Mouse (Mus musculus): ENCODE measurements around the gene St7l. TPM values are rescaled to one million over a fixed set of nuclear protein-coding genes. Genes with fewer than 3 reads are reported as not detected.
A peak's percentile ranks its signal among the peaks of the same experiment; 100 is the strongest.

St7l gene
- polyA plus RNA-seq, 1 experiment from 2014 or later = 37.8 TPM

- H3K4me2 ChIP-seq (ENCODE audit: low read length) = no peak overlapping the region
- ATAC-seq = no peak
Observed at GRCm38 (mm10) chr3:104822413-104822812, 41.4 kb upstream of the St7l start.

GRCm38 (mm10) chr3:104835797-104836196 is 28.0 kb upstream of the St7l start:
- Histone ChIP-seq H3K36me3 (ENCODE audit: control insufficient read depth, insufficient read depth, low read length) (peaks cover 69% of the 10 kb centered on the region), H3K4me3 (ENCODE audit: low read depth, low read length) (no peak overlapping the region), H3K4me1 (ENCODE audit: control insufficient read depth, insufficient read depth, low read length) (no peaks in the 10 kb centered on the region), H3K9me3 (replicated peaks; ENCODE audit: control insufficient read depth, low read length) (no peaks in the 10 kb centered on the region), H3K27me3 (replicated peaks; ENCODE audit: control insufficient read depth, insufficient read depth, low read length) (no peaks in the 10 kb centered on the region), H3K27ac (ENCODE audit: low read depth, low read length) (no peak overlapping the region), H3K9ac (ENCODE audit: low read length) (no peak overlapping the region), H3K4me2 (ENCODE audit: low read length) (no peak overlapping the region)
- no peak for DNase-seq (ENCODE audit: low spot score)
- ATAC-seq = no peak
- 95% methylated on average over 3 of the region's 3 CpGs for WGBS

More at GRCm38 (mm10) chr3:104822413-104822812, 41.4 kb upstream of the St7l start:
- Histone ChIP-seq H3K4me1 (ENCODE audit: control insufficient read depth, insufficient read depth, low read length) (peaks cover 6% of the 10 kb centered on the region), H3K9me3 (replicated peaks; ENCODE audit: control insufficient read depth, low read length) (no peaks in the 10 kb centered on the region), H3K27me3 (replicated peaks; ENCODE audit: control insufficient read depth, insufficient read depth, low read length) (no peaks in the 10 kb centered on the region), H3K4me3 (ENCODE audit: low read depth, low read length) (no peak overlapping the region), H3K9ac (ENCODE audit: low read length) (no peak overlapping the region), H3K36me3 (ENCODE audit: control insufficient read depth, insufficient read depth, low read length) (peaks cover 34% of the 10 kb centered on the region), H3K27ac (ENCODE audit: low read depth, low read length) (no peak overlapping the region)
- 89% methylated on average over 3 of the region's 3 CpGs for WGBS
- no peak for DNase-seq (ENCODE audit: low spot score)

- H3K27ac ChIP-seq (ENCODE audit: low read depth, low read length) = no peak overlapping the region
- H3K4me3 ChIP-seq (ENCODE audit: low read depth, low read length) = no peak overlapping the region
- no peaks in the 10 kb centered on the region for H3K9me3 ChIP-seq (replicated peaks; ENCODE audit: control insufficient read depth, low read length)
- H3K4me1 ChIP-seq (ENCODE audit: control insufficient read depth, insufficient read depth, low read length) = no peaks in the 10 kb centered on the region
- peaks cover 62% of the 10 kb centered on the region for H3K36me3 ChIP-seq (ENCODE audit: control insufficient read depth, insufficient read depth, low read length)
- ATAC-seq (no peak), DNase-seq (ENCODE audit: low spot score) (no peak)
- 98% methylated on average over 5 of the region's 5 CpGs for WGBS
- no peak overlapping the region for H3K9ac ChIP-seq (ENCODE audit: low read length)
- H3K27me3 ChIP-seq (replicated peaks; ENCODE audit: control insufficient read depth, insufficient read depth, low read length) = no peaks in the 10 kb centered on the region
- no peak overlapping the region for H3K4me2 ChIP-seq (ENCODE audit: low read length)
Observed at GRCm38 (mm10) chr3:104841049-104841448, 22.8 kb upstream of the St7l start.

- no peak overlapping the region for H3K4me3 ChIP-seq (ENCODE audit: low read depth, low read length)
- WGBS = 93% methylated on average over 4 of the region's 4 CpGs
- ATAC-seq (no peak), DNase-seq (ENCODE audit: low spot score) (no peak)
- no peak overlapping the region for H3K9ac ChIP-seq (ENCODE audit: low read length)
- no peaks in the 10 kb centered on the region for H3K9me3 ChIP-seq (replicated peaks; ENCODE audit: control insufficient read depth, low read length)
- H3K4me2 ChIP-seq (ENCODE audit: low read length) = no peak overlapping the region
- H3K27me3 ChIP-seq (replicated peaks; ENCODE audit: control insufficient read depth, insufficient read depth, low read length) = no peaks in the 10 kb centered on the region
- no peaks in the 10 kb centered on the region for H3K4me1 ChIP-seq (ENCODE audit: control insufficient read depth, insufficient read depth, low read length)
- no peak overlapping the region for H3K27ac ChIP-seq (ENCODE audit: low read depth, low read length)
- peaks cover 29% of the 10 kb centered on the region for H3K36me3 ChIP-seq (ENCODE audit: control insufficient read depth, insufficient read depth, low read length)
Observed at GRCm38 (mm10) chr3:104846601-104847000, 17.2 kb upstream of the St7l start.

GRCm38 (mm10) chr3:104854465-104854864 is 9.3 kb upstream of the St7l start:
- Histone ChIP-seq H3K9me3 (replicated peaks; ENCODE audit: control insufficient read depth, low read length) (no peaks in the 10 kb centered on the region), H3K36me3 (ENCODE audit: control insufficient read depth, insufficient read depth, low read length) (no peaks in the 10 kb centered on the region), H3K9ac (ENCODE audit: low read length) (no peak overlapping the region), H3K4me2 (ENCODE audit: low read length) (no peak overlapping the region), H3K4me1 (ENCODE audit: control insufficient read depth, insufficient read depth, low read length) (no peaks in the 10 kb centered on the region), H3K27ac (ENCODE audit: low read depth, low read length) (no peak overlapping the region), H3K27me3 (replicated peaks; ENCODE audit: control insufficient read depth, insufficient read depth, low read length) (no peaks in the 10 kb centered on the region), H3K4me3 (ENCODE audit: low read depth, low read length) (no peak overlapping the region)
- DNase-seq (ENCODE audit: low spot score) (no peak), ATAC-seq (no peak)
- 89% methylated on average over 1 of the region's 1 CpGs for WGBS

- H3K36me3 ChIP-seq (ENCODE audit: control insufficient read depth, insufficient read depth, low read length) = no peaks in the 10 kb centered on the region
- H3K9ac ChIP-seq (ENCODE audit: low read length) = no peak overlapping the region
- no peaks in the 10 kb centered on the region for H3K9me3 ChIP-seq (replicated peaks; ENCODE audit: control insufficient read depth, low read length)
- ATAC-seq (no peak), DNase-seq (ENCODE audit: low spot score) (no peak)
- H3K4me2 ChIP-seq (ENCODE audit: low read length) = no peak overlapping the region
- H3K4me3 ChIP-seq (ENCODE audit: low read depth, low read length) = no peak overlapping the region
- no peaks in the 10 kb centered on the region for H3K27me3 ChIP-seq (replicated peaks; ENCODE audit: control insufficient read depth, insufficient read depth, low read length)
- no peak overlapping the region for H3K27ac ChIP-seq (ENCODE audit: low read depth, low read length)
- no peaks in the 10 kb centered on the region for H3K4me1 ChIP-seq (ENCODE audit: control insufficient read depth, insufficient read depth, low read length)
Observed at GRCm38 (mm10) chr3:104854866-104855265, 8.9 kb upstream of the St7l start.

- Histone ChIP-seq H3K4me2 (ENCODE audit: low read length) (no peak overlapping the region), H3K4me3 (ENCODE audit: low read depth, low read length) (no peak overlapping the region), H3K9me3 (replicated peaks; ENCODE audit: control insufficient read depth, low read length) (no peaks in the 10 kb centered on the region), H3K9ac (ENCODE audit: low read length) (no peak overlapping the region), H3K27ac (ENCODE audit: low read depth, low read length) (no peak overlapping the region), H3K4me1 (ENCODE audit: control insufficient read depth, insufficient read depth, low read length) (no peaks in the 10 kb centered on the region), H3K27me3 (replicated peaks; ENCODE audit: control insufficient read depth, insufficient read depth, low read length) (no peaks in the 10 kb centered on the region), H3K36me3 (ENCODE audit: control insufficient read depth, insufficient read depth, low read length) (no peaks in the 10 kb centered on the region)
- ATAC-seq = no peak
- whole genome bisulfite sequencing = 83% methylated on average over 1 of the region's 1 CpGs
- no peak for DNase-seq (ENCODE audit: low spot score)
Observed at GRCm38 (mm10) chr3:104856106-104856505, 7.7 kb upstream of the St7l start.

- Histone ChIP-seq H3K4me3 (ENCODE audit: low read depth, low read length) (no peak overlapping the region), H3K9me3 (replicated peaks; ENCODE audit: control insufficient read depth, low read length) (no peaks in the 10 kb centered on the region), H3K27me3 (replicated peaks; ENCODE audit: control insufficient read depth, insufficient read depth, low read length) (no peaks in the 10 kb centered on the region), H3K4me2 (ENCODE audit: low read length) (no peak overlapping the region), H3K27ac (ENCODE audit: low read depth, low read length) (no peak overlapping the region), H3K9ac (ENCODE audit: low read length) (no peak overlapping the region), H3K36me3 (ENCODE audit: control insufficient read depth, insufficient read depth, low read length) (no peaks in the 10 kb centered on the region), H3K4me1 (ENCODE audit: control insufficient read depth, insufficient read depth, low read length) (peaks cover 7% of the 10 kb centered on the region)
- WGBS = 100% methylated on average over 1 of the region's 1 CpGs
- DNase-seq (ENCODE audit: low spot score) (no peak), ATAC-seq (no peak)
Observed at GRCm38 (mm10) chr3:104858560-104858959, 5.2 kb upstream of the St7l start.

- Histone ChIP-seq H3K9ac (ENCODE audit: low read length) (peak overlapping the region; percentile 96), H3K4me2 (ENCODE audit: low read length) (peak overlapping the region; percentile 72), H3K27me3 (replicated peaks; ENCODE audit: control insufficient read depth, insufficient read depth, low read length) (no peaks in the 10 kb centered on the region), H3K4me1 (ENCODE audit: control insufficient read depth, insufficient read depth, low read length) (peaks cover 18% of the 10 kb centered on the region), H3K4me3 (ENCODE audit: low read depth, low read length) (peak overlapping the region; percentile 98), H3K9me3 (replicated peaks; ENCODE audit: control insufficient read depth, low read length) (no peaks in the 10 kb centered on the region), H3K27ac (ENCODE audit: low read depth, low read length) (peak overlapping the region; percentile 94), H3K36me3 (ENCODE audit: control insufficient read depth, insufficient read depth, low read length) (peaks cover 9% of the 10 kb centered on the region; the same call in 1 of the 2 replicates)
- ATAC-seq (peak; percentile 94), DNase-seq (ENCODE audit: low spot score) (peak; percentile 91)
- under 1% methylated on average over 48 of the region's 48 CpGs for WGBS
Observed at GRCm38 (mm10) chr3:104864651-104865340, 991 bp downstream of the St7l start.
